Mouse (Mus musculus): ENCODE measurements around the gene Zfp260. TPM values are rescaled to one million over a fixed set of nuclear protein-coding genes. Genes with fewer than 3 reads are reported as not detected.

Gene Zfp260
- total RNA-seq, 1 experiment = 40.4 TPM

DNA sequence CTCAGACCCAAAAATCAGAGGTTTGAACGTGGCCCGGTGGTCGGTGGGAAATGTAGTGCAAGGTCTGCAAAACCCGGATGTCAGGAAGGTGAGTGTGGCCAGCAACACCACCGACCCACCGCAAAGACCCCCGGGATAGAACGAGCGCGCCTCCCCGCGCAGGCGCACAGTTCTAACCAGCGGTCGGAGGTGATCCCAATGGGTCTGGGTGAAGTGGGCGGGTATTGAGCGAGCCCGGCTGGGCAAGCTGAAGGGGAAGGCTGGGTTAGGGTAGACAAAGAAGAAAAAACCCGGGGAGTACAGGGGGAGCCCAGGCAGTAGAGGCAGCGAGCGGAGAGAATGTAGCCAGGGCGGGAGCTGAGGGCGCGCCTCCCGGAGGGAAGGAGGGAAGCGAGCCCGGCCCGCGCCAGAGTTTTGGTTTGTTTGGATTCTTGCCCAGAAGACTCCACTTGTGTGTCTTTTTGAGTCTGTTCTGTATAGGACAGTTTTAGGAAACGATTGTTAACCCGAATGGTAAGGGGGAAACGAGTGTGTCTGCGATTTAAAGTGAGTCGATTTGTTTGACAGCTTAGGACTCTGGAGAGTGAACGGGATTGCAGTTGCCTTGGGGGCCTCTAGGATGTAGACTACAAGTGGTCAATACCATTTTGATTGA, 49.1 kb downstream of the Zfp260 start:
- Histone ChIP-seq H3K4me3 (ENCODE audit: insufficient read depth in 1 of 2, low read depth in 1 of 2, low read length in 2 of 2, poor library complexity in 1 of 2, severe bottlenecking in 1 of 2) (peak overlapping the region; percentile 66 to 71), H3K9ac (ENCODE audit: insufficient read depth, low read depth, low read length, poor library complexity, severe bottlenecking) (peak overlapping the region; percentile 79), H3K9me3 (ENCODE audit: control insufficient read depth, insufficient read depth, low read depth, low read length) (no peaks in the 10 kb centered on the region), H3K36me3 (ENCODE audit: control insufficient read depth, insufficient read depth, low read length, poor library complexity, severe bottlenecking) (no peaks in the 10 kb centered on the region), H3K27ac (ENCODE audit: insufficient read depth, low read depth, low read length, poor library complexity, severe bottlenecking) (no peak overlapping the region), H3K4me1 (ENCODE audit: control insufficient read depth in 2 of 2, insufficient read depth in 2 of 2, low read length in 2 of 2, poor library complexity in 1 of 2) (no peaks in the 10 kb centered on the region)
- TF ChIP-seq HCFC1 (IDR thresholded peaks at IDR 0.05; ENCODE audit: borderline replicate concordance, insufficient read depth, low read length) (peak; percentile 86), MAFK (IDR thresholded peaks at IDR 0.05; ENCODE audit: insufficient read depth, low read depth, low read length) (no peak)
- in situ Hi-C loops (cut with MboI; ENCODE audit: low sequenced_read_pairs in 2 of 2, unreplicated experiment in 2 of 2) = no loop called here
- peak; percentile 74 for DNase-seq (ENCODE audit: low read depth, low spot score)

DNA sequence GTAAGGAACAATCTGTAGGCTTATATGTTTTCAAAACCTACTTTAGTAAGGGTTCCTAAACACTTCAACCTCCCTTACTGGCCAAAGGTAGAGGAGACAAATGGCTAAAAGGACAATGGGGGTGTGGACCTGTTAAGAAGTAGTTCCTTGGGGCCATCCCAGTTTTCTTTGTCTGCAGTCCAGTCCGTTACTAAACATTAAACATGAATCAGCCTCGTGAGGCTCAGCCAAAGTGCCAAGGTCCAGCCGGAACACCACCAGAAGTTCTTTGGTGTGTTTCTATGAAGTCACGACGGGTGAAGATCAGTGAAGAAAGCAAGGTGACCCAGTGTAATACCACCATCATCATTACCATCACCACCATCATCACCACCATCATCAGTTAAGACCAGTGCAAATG, 52.4 kb downstream of the Zfp260 start:
- TF ChIP-seq HCFC1 (IDR thresholded peaks at IDR 0.05; ENCODE audit: borderline replicate concordance, insufficient read depth, low read length) (no peak), ZC3H11A (IDR thresholded peaks at IDR 0.05; ENCODE audit: borderline replicate concordance, low read depth, low read length) (no peak), MAFK (IDR thresholded peaks at IDR 0.05; ENCODE audit: insufficient read depth, low read depth, low read length) (no peak), ZNF384 (IDR thresholded peaks at IDR 0.05; ENCODE audit: low read depth, low read length) (no peak), CHD2 (IDR thresholded peaks at IDR 0.05; ENCODE audit: low read depth, low read length) (no peak)
- no peaks in the 10 kb centered on the region for H3K4me1 ChIP-seq (ENCODE audit: control insufficient read depth in 2 of 2, insufficient read depth in 2 of 2, low read length in 2 of 2, poor library complexity in 1 of 2)
- H3K27ac ChIP-seq (ENCODE audit: insufficient read depth, low read depth, low read length, poor library complexity, severe bottlenecking) = no peak overlapping the region
- no peak for DNase-seq (ENCODE audit: low read depth, low spot score)
- no peak overlapping the region for H3K9ac ChIP-seq (ENCODE audit: insufficient read depth, low read depth, low read length, poor library complexity, severe bottlenecking)
- in situ Hi-C loops (cut with MboI; ENCODE audit: low sequenced_read_pairs in 2 of 2, unreplicated experiment in 2 of 2) = no loop called here
- no peaks in the 10 kb centered on the region for H3K9me3 ChIP-seq (ENCODE audit: control insufficient read depth, insufficient read depth, low read depth, low read length)
- no peaks in the 10 kb centered on the region for H3K36me3 ChIP-seq (ENCODE audit: control insufficient read depth, insufficient read depth, low read length, poor library complexity, severe bottlenecking)
- no peak overlapping the region for H3K4me3 ChIP-seq (ENCODE audit: insufficient read depth in 1 of 2, low read depth in 1 of 2, low read length in 2 of 2, poor library complexity in 1 of 2, severe bottlenecking in 1 of 2)

DNA sequence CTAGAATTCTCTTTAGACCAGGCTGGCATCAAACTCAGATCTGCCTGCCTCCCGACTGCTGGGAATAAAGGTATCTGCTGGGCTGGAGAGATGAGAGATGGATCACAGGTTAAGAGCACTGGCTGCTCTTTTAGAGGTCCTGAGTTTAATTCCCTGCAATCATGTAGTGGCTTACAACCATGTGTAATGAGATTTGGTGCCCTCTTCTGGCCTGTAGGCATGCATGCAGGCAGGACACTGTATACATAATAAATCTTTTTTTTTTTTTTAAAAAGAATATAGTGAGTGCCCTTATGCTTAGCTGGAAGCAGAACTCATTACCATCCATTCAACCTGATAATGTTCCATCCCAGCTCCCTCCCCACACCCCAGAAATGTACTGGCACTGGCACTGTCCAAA, 59.5 kb downstream of the Zfp260 start:
- DNase-seq (ENCODE audit: low read depth, low spot score) = no peak
- 0 out of 2 replicates have a peak, but pooled peaks cover 1% of the 10 kb centered on the region for H3K9me3 ChIP-seq (ENCODE audit: control insufficient read depth, insufficient read depth, low read depth, low read length)
- in situ Hi-C loops (cut with MboI; ENCODE audit: low sequenced_read_pairs in 2 of 2, unreplicated experiment in 2 of 2) = loop anchor here in 1 of 2 experiments (10.0 kb wide), 1 partner anchor 61 kb away; no protein-coding TSS in a partner anchor
- no peak overlapping the region for H3K4me3 ChIP-seq (ENCODE audit: insufficient read depth in 1 of 2, low read depth in 1 of 2, low read length in 2 of 2, poor library complexity in 1 of 2, severe bottlenecking in 1 of 2)
- no peak for TF ChIP-seq HCFC1 (IDR thresholded peaks at IDR 0.05; ENCODE audit: borderline replicate concordance, insufficient read depth, low read length)
- peak; percentile 90 for TF ChIP-seq ZNF384 (IDR thresholded peaks at IDR 0.05; ENCODE audit: low read depth, low read length)
- TF ChIP-seq CHD2 (IDR thresholded peaks at IDR 0.05; ENCODE audit: low read depth, low read length) = no peak
- H3K36me3 ChIP-seq (ENCODE audit: control insufficient read depth, insufficient read depth, low read length, poor library complexity, severe bottlenecking) = peaks cover 2% of the 10 kb centered on the region; the same call in 1 of the 2 replicates
- no peak overlapping the region for H3K27ac ChIP-seq (ENCODE audit: insufficient read depth, low read depth, low read length, poor library complexity, severe bottlenecking)
- H3K4me1 ChIP-seq (ENCODE audit: control insufficient read depth in 2 of 2, insufficient read depth in 2 of 2, low read length in 2 of 2, poor library complexity in 1 of 2) = peaks cover 2 to 4% of the 10 kb centered on the region in 2 experiments; a peak in 1 of 4 replicates
- H3K9ac ChIP-seq (ENCODE audit: insufficient read depth, low read depth, low read length, poor library complexity, severe bottlenecking) = no peak overlapping the region

DNA sequence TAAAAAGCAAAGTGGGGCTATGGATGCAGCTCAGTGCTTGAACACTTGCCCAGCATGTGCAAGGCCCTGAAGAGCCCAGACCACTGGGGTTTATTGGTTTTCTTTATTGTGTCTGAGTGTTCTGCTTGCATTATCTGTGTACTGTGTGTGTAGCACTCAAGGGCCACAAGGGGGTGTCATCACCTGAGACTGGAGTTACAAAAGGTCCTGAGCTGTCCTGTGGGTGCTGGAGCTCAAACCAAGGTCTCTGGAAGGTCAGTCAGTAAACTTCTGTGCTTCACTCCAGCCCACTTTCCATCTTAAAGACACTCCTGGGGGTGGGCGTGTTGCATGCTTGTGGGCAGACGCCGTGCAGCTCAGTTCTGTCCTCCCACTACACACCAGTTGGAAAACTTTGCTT, 60.9 kb downstream of the Zfp260 start:
- Histone ChIP-seq H3K4me3 (ENCODE audit: insufficient read depth in 1 of 2, low read depth in 1 of 2, low read length in 2 of 2, poor library complexity in 1 of 2, severe bottlenecking in 1 of 2) (no peak overlapping the region), H3K4me1 (ENCODE audit: control insufficient read depth in 2 of 2, insufficient read depth in 2 of 2, low read length in 2 of 2, poor library complexity in 1 of 2) (peaks cover 2 to 4% of the 10 kb centered on the region in 2 experiments; a peak in 1 of 4 replicates), H3K9ac (ENCODE audit: insufficient read depth, low read depth, low read length, poor library complexity, severe bottlenecking) (no peak overlapping the region), H3K9me3 (ENCODE audit: control insufficient read depth, insufficient read depth, low read depth, low read length) (0 out of 2 replicates have a peak, but pooled peaks cover 2% of the 10 kb centered on the region), H3K27ac (ENCODE audit: insufficient read depth, low read depth, low read length, poor library complexity, severe bottlenecking) (no peak overlapping the region), H3K36me3 (ENCODE audit: control insufficient read depth, insufficient read depth, low read length, poor library complexity, severe bottlenecking) (peaks cover 9% of the 10 kb centered on the region)
- DNase-seq (ENCODE audit: low read depth, low spot score) = peak; percentile 60
- in situ Hi-C loops (cut with MboI; ENCODE audit: low sequenced_read_pairs in 2 of 2, unreplicated experiment in 2 of 2) = loop anchor here in 1 of 2 experiments (10.0 kb wide), 1 partner anchor 59 kb away; no protein-coding TSS in a partner anchor
- TF ChIP-seq ZNF384 (IDR thresholded peaks at IDR 0.05; ENCODE audit: low read depth, low read length) = no peak
- no peak for TF ChIP-seq MAFK (IDR thresholded peaks at IDR 0.05; ENCODE audit: insufficient read depth, low read depth, low read length)
- no peak for TF ChIP-seq HCFC1 (IDR thresholded peaks at IDR 0.05; ENCODE audit: borderline replicate concordance, insufficient read depth, low read length)
- no peak for TF ChIP-seq ZC3H11A (IDR thresholded peaks at IDR 0.05; ENCODE audit: borderline replicate concordance, low read depth, low read length)
- TF ChIP-seq CHD2 (IDR thresholded peaks at IDR 0.05; ENCODE audit: low read depth, low read length) = no peak

Other genes with a start within 250 kb of the Zfp260 start
- 6.9 and 12.3 TPM in 2 replicates for gene Zfp940, start 241.1 kb upstream of the Zfp260 start, total RNA-seq (2012; rRNA removed)
- 5.6 and 6.9 TPM in 2 replicates for gene Zfp420, start 234.8 kb upstream of the Zfp260 start, total RNA-seq (2012; rRNA removed)
- 5.1 and 6.1 TPM in 2 replicates for gene Zfp27, start 188.2 kb upstream of the Zfp260 start, total RNA-seq (2012; rRNA removed)
- gene Zfp383, start 186.6 kb upstream of the Zfp260 start, total RNA-seq (2012; rRNA removed) = 5.1 and 5.4 TPM in 2 replicates
- gene Zfp74, start 140.7 kb upstream of the Zfp260 start, total RNA-seq (2012; rRNA removed) = 11.7 and 24.1 TPM in 2 replicates
- 120 and 126 TPM in 2 replicates for gene Zfp568, start 110.8 kb upstream of the Zfp260 start, total RNA-seq (2012; rRNA removed)
- gene Zfp14, start 43.4 kb upstream of the Zfp260 start, total RNA-seq (2012; rRNA removed) = 2.1 and 3.3 TPM in 2 replicates
- 5.8 and 7.3 TPM in 2 replicates for gene Zfp82, start 21.9 kb upstream of the Zfp260 start, total RNA-seq (2012; rRNA removed)
- 0.26 and 0.71 TPM in 2 replicates for gene Gm26920, start 4.4 kb upstream of the Zfp260 start, total RNA-seq (2012; rRNA removed)
- gene Zfp566, start 4.2 kb upstream of the Zfp260 start, total RNA-seq (2012; rRNA removed) = 13.1 and 16.3 TPM in 2 replicates
- gene Zfp382, start 27.2 kb downstream of the Zfp260 start, total RNA-seq (2012; rRNA removed) = 5.3 and 5.7 TPM in 2 replicates
- gene Zfp146, start 75.0 kb downstream of the Zfp260 start, total RNA-seq (2012; rRNA removed) = 35.0 and 37.9 TPM in 2 replicates
- 54.8 and 57.8 TPM in 2 replicates for gene Cox7a1, start 89.4 kb downstream of the Zfp260 start, total RNA-seq (2012; rRNA removed)
- gene Capns1, start 104.0 kb downstream of the Zfp260 start, total RNA-seq (2012; rRNA removed) = 160 and 164 TPM in 2 replicates
- 209 and 309 TPM in 2 replicates for gene Polr2i, start 137.2 kb downstream of the Zfp260 start, total RNA-seq (2012; rRNA removed)
- 158 and 173 TPM in 2 replicates for gene Tbcb, start 137.5 kb downstream of the Zfp260 start, total RNA-seq (2012; rRNA removed)
- gene Ovol3, start 140.9 kb downstream of the Zfp260 start, total RNA-seq (2012; rRNA removed) = not detected in 2 replicates
- gene Thap8, start 185.3 kb downstream of the Zfp260 start, total RNA-seq (2012; rRNA removed) = 1.2 and 2.7 TPM in 2 replicates
- gene Wdr62, start 185.6 kb downstream of the Zfp260 start, total RNA-seq (2012; rRNA removed) = 21.6 and 30.5 TPM in 2 replicates
- gene Clip3, start 197.0 kb downstream of the Zfp260 start, total RNA-seq (2012; rRNA removed) = 4.4 and 5.4 TPM in 2 replicates
- gene Alkbh6, start 213.9 kb downstream of the Zfp260 start, total RNA-seq (2012; rRNA removed) = 24.5 and 37.8 TPM in 2 replicates
- 14.5 and 25.5 TPM in 2 replicates for gene Syne4, start 220.0 kb downstream of the Zfp260 start, total RNA-seq (2012; rRNA removed)
- 1.9 and 3.3 TPM in 2 replicates for gene E130208F15Rik, start 227.0 kb downstream of the Zfp260 start, total RNA-seq (2012; rRNA removed)
- gene Sdhaf1, start 229.1 kb downstream of the Zfp260 start, total RNA-seq (2012; rRNA removed) = 6.6 and 8.5 TPM in 2 replicates

All from ES-E14 (cell line).